Mouse (Mus musculus) c-Kit-positive CD71-positive TER-119-positive erythroid progenitor cells, embryonic 14.5 days (primary cell): ENCODE measurements around the gene Camta2.

Experiments
- DNase-seq: peaks from one replicate; pipeline ENCODE4 v3.0.0-alpha.2; 2013; ENCODE audit warnings: low spot score

Camta2 gene

GRCm38 (mm10) chr11:70663101-70663500, 24.8 kb downstream of the Camta2 start:
- DNase-seq: no peak

- no peak for DNase-seq
Observed at GRCm38 (mm10) chr11:70660571-70660970, 27.3 kb downstream of the Camta2 start.

DNA sequence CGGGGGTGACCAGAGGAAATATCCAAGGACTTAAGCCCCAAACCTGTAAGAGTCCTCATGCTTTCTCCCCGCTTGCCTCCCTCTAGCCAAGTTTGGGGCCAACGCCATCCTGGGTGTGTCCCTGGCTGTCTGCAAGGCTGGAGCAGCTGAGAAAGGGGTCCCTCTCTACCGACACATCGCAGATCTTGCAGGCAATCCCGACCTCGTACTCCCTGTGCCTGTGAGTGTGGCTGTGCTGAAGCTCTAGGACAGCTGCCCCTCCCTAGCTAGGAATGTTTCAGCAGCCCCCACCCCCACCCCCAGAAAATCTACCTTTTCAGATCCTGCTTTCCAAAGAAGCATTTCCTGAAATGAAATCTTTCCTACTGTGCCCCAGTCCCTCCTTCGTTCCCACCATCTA, 29.0 kb downstream of the Camta2 start:
- DNase-seq: no peak

- DNase-seq: no peak
Observed at GRCm38 (mm10) chr11:70658521-70658920, 29.4 kb downstream of the Camta2 start.

- DNase-seq: no peak
Observed at GRCm38 (mm10) chr11:70657991-70658390, 29.9 kb downstream of the Camta2 start.

DNA sequence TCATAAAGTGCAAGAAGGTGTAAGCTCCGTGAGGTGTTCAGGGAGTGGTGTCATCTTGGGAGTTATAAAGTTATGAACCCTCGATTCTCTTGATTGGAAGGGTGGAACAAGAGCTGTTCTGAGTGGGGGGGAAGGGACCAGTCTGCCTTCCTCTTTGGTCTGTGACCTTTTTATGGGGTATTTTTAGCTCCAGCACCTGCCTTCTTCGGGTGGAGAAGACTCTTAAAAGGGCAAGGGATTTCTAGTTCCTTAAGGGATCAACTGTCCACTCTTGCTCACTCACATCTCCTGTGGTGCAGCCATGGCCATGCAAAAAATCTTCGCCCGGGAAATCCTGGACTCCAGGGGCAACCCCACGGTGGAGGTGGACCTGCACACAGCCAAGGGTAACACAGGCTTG, 30.3 kb downstream of the Camta2 start:
- DNase-seq: no peak

DNA sequence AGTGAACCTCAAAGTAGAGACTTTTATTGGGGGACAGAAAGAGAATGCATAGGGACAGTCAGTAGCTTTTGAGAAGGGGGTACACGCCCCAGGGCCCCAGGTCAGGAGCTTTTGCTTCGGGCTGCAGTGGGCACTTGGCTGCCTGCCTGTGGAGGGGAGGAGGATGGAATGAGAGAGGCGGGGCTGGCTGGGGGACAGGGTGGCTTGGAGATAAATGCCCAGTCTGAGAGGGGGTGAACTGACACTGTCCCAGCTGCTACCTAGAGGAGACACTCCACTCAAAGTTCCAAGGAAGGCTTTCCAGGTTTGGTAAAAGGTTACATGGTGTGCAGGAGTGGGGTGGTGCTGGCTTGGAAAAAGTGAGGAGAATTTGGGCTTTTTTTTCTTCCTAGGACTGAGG, 30.9 kb downstream of the Camta2 start, which contains the start of gene Eno3:
Eno3 (plus strand) TSS at position 239 of the 400 bp plus-strand sequence.
- DNase-seq: no peak

DNA sequence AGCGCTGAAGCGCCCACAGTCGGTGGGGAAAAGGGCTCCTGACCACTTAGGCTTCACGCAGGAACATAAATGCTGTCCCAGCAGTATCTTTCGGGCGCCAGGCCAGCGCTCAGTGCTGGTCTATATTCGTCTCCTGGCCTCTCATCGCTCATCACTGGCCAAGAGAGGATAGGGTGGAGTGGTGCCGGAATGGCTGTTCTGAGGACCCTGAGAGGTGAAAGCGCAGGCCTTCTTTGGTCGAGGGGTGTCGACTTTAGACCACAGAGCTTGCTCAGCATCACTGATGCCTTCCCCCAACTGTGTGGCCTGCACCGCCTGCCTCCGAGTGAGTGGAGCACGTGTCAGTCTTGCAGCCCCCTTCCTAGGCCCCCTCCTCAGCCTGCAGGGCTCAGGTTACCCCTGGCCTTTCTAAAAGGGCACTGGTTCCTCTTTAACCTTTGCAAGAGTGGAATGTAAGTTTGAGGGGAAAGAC, 31.4 kb downstream of the Camta2 start:
- DNase-seq: no peak

DNA sequence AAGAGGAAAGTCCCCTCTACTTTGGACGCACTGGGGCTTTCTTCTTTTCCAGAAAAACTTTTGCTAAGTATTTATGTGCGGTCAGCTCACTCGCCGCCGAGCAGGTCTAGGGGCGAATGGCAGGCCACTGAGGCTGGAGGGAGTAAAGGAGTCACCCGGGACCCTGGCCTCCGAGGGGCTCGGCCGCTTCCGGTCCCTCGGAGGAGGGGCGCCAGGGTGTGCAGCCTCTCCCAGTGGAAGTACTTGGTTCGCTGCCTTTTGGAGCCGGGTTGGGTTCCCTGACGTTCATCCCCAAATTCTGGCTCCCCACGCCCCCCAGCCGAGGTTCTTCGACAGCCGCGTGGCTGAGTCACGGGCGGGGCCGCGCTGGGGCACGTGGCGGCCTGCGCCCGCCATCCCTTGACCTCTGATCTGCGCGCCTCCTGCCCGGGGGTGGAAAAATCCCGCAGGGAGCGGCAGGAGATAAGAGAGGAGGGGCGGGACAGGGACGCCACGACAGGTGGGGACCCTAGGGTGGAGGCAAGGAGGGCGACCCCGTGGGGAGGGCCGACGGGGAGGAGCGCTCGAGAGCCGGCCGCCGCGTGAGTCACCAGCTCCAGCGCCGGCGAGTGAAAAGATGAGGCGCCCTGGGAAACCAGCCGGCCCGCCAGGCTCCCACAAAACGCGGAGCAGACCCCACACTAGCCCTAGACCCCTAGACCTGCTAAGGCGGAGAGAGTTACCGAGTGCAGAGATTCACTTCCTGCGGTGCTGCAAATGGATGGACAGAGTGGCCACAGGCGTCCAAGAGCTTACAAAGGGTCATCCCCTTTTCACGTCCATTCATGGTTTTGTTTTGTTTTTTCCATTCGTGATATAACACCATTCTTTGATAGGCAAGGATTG, 32.1 kb downstream of the Camta2 start:
- no peak for DNase-seq

GRCm38 (mm10) chr11:70654923-70655570, 32.9 kb downstream of the Camta2 start:
- peak; percentile 69 for DNase-seq

GRCm38 (mm10) chr11:70654198-70654922, 33.5 kb downstream of the Camta2 start, which contains the start of gene Pfn1:
Pfn1 (minus strand) TSS chr11:70654644.
- peak; percentile 82 for DNase-seq

GRCm38 (mm10) chr11:70653345-70654197, 34.3 kb downstream of the Camta2 start:
- DNase-seq: peak; percentile 69

GRCm38 (mm10) chr11:70652884-70653344, 35.0 kb downstream of the Camta2 start:
- no peak for DNase-seq

DNA sequence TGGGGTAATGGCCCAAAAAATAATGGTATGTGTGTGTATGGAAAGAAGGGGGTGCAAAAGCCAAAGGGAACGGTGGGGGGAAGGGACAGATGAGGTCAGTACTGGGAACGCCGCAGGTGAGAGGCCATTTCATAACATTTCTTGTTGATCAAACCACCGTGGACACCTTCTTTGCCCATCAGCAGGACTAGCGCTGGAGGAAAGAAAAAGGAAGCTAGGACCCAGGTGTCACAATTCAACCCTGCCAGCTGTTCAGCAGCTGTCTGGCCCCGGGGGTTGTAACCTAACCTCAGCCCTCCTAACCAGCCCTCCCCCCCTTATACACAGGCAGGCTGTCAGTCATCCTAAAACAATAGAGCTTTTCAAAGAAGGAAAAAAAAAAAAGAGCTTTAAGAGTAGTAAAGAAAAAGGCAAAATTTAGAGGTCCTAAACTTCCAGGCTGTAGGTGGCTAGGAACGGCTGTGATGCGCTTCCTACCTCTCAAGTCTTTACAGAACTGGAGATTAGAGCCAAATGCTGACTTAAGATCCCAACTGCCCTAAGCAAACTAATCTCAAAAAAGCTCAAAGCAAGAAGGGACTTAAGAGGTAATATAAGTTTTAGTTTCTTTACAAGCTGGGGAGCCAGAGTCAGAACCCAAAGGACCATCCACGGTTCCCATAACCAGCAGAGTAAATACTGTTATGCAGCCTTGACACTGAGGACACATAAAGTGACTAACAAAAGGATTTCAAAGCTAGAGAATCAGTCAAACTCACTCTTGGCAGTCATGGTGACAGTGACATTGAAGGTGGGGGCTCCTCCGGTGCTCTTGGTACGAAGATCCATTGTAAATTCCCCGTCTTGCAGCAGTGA, 35.6 kb downstream of the Camta2 start:
- no peak for DNase-seq

GRCm38 (mm10) chr11:70651391-70651790, 36.5 kb downstream of the Camta2 start:
- no peak for DNase-seq

DNA sequence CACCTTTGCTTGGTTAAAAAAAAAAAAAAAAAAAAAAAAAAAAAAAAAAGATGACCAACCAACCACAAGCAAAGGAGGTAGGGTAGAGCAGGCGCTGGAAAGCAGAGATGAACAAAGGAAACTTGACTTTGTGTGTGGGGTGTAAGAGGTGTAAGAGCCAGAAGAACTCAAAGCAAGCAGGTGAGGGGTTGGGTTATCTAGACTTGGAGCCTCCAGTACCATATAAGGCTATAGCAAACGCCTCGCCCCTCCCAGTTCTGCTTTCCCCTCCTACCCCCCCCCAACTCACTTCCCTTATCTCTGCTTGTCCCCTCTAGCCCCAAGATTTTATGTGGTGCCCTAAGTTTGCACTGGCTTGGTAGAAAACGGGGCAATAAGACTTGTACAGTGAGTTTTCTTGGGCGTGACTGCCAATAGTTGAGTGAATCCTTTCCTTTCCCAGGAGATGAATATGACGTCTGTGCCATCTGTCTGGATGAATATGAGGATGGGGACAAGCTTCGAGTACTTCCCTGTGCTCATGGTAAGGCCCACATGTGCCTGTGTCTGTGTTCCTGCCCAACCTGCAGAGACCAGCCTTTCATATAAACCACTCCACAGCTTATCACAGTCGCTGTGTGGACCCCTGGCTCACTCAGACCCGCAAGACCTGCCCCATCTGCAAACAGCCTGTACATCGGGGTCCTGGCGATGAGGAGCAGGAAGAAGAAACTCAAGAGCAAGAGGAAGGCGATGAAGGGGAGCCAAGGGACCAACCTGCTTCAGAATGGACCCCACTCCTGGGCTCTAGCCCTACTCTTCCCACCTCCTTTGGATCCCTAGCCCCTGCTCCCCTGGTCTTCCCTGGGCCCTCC, 37.4 kb downstream of the Camta2 start:
- DNase-seq: no peak

DNA sequence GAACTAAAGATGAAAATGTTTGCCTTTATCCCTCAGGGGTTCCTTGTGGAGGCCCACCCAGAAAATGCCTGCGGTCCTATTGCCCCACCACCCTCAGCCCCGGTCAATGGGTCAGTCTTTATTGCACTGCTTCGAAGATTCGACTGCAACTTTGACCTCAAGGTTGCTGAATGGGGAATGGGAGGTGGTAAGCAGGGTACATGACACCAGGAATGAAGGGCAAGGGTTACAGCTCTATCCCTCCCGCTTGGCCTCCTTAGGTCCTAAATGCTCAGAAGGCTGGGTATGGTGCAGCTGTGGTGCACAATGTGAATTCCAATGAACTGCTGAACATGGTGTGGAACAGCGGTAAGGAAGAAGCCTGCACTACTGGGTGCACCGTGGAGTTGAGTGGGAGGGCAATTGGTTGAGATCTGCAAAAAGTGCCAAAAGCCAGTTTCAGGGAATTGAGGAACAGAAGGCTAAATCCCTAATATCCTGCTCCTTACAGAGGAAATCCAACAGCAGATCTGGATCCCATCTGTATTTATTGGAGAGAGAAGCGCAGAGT, 38.6 kb downstream of the Camta2 start:
- DNase-seq: no peak

DNA sequence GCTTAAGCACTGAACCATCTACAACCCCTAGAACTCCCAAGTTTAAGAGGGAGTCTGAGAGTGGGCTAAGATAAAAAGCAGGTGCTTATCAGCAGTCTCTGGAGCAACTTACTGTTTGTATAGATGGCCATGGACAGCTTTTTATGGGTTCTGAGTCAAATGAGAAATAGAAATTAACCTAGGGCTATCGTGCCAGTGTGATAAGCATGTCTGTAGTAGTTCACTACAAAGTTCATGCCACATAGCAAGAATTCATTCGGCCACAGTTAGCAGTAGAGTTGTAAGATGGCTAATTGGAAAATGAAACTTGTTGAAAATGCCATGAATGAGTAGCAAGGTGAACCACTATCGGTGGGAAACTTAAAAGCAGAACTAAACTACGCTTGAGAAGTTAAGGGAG, 39.4 kb downstream of the Camta2 start:
- DNase-seq: peak; percentile 70
